Mouse (Mus musculus) neural tube, embryonic 14.5 days (tissue): ENCODE data around the gene Acsl3. TPM values are rescaled to one million over a fixed set of nuclear protein-coding genes. Genes with fewer than 3 reads are reported as not detected.

Source experiments
- ATAC-seq: fragments of 200-750 bp; cut with Nextera tagmentation; 2 replicates; pipeline ENCODE4 v1.8.0; 2017; ENCODE audit warnings: low read depth, mild to moderate bottlenecking, moderate TSS enrichment, moderate library complexity
- H3K27ac ChIP-seq: fragments of 300-500 bp; sonication (generic); 2 replicates; pipeline ENCODE4 v1.5.1; 2014; ENCODE audit warnings: low read depth, mild to moderate bottlenecking, control low read depth, low read length, moderate library complexity, mixed read lengths
- H3K27me3 ChIP-seq: fragments of 300-500 bp; sonication (generic); 2 replicates; pipeline ENCODE4 v1.6.1; 2014; ENCODE audit warnings: low read length; ENCODE audit not compliant: control insufficient read depth, insufficient read depth
- H3K36me3 ChIP-seq: fragments of 300-500 bp; sonication (generic); 2 replicates; pipeline ENCODE4 v1.6.1; 2014; ENCODE audit warnings: low read length, mixed read lengths; ENCODE audit not compliant: control insufficient read depth, insufficient read depth
- H3K4me1 ChIP-seq: fragments of 300-500 bp; sonication (generic); 2 replicates; pipeline ENCODE4 v1.6.1; 2014; ENCODE audit warnings: low read length; ENCODE audit not compliant: control insufficient read depth, insufficient read depth
- H3K4me2 ChIP-seq: fragments of 300-500 bp; sonication (generic); 2 replicates; pipeline ENCODE4 v1.6.1; 2014; ENCODE audit warnings: mild to moderate bottlenecking, low read depth, low read length, control low read depth
- H3K4me3 ChIP-seq: fragments of 300-500 bp; sonication (generic); 2 replicates; pipeline ENCODE4 v1.5.1; 2014; ENCODE audit warnings: low read depth, low read length, control low read depth, mixed read lengths
- H3K9ac ChIP-seq: fragments of 300-500 bp; sonication (generic); replicated peaks from 2 replicates; pipeline ENCODE4 v1.6.1; 2014; ENCODE audit warnings: low read depth, mild to moderate bottlenecking, control low read depth, low read length, mixed read lengths
- H3K9me3 ChIP-seq: fragments of 300-500 bp; sonication (generic); 2 replicates; pipeline ENCODE4 v1.6.1; 2016; ENCODE audit warnings: low read length; ENCODE audit not compliant: control insufficient read depth
- WGBS: fragments of 180-500 bp; shearing (Covaris S2); extraction: QIAGEN DNeasy Blood & Tissue Kit; methylation state at CpG from one replicate; pipeline ENCODE4 v1.1.7; 2014; 5-methylcytosine and 5-hydroxymethylcytosine counted together
- polyA plus RNA-seq: library from polyadenylated mRNA; unstranded; fragments of >200 nt; fragmentation: Nextera tagmentation; extraction: Ambion mirVana; gene quantifications from 2 replicates; pipeline ENCODE4 v1.2.1, GENCODE M21; 2014

Gene Acsl3
- polyA plus RNA-seq, 1 experiment from 2014 or later = 124 TPM

GRCm38 (mm10) chr1:78647317-78647885 is 10.2 kb upstream of the Acsl3 start:
- H3K27me3 ChIP-seq = no peaks in the 10 kb centered on the region
- no peak overlapping the region for H3K4me2 ChIP-seq
- WGBS = 46% methylated on average over 8 of the region's 8 CpGs
- no peak overlapping the region for H3K27ac ChIP-seq
- no peaks in the 10 kb centered on the region for H3K36me3 ChIP-seq
- no peak overlapping the region for H3K9ac ChIP-seq
- ATAC-seq = no peak
- H3K9me3 ChIP-seq = no peaks in the 10 kb centered on the region
- no peak overlapping the region for H3K4me3 ChIP-seq
- H3K4me1 ChIP-seq = no peaks in the 10 kb centered on the region

- Histone ChIP-seq H3K9me3 (no peaks in the 10 kb centered on the region), H3K36me3 (no peaks in the 10 kb centered on the region), H3K27me3 (no peaks in the 10 kb centered on the region), H3K4me2 (no peak overlapping the region), H3K27ac (no peak overlapping the region), H3K4me3 (no peak overlapping the region), H3K4me1 (no peaks in the 10 kb centered on the region), H3K9ac (no peak overlapping the region)
- ATAC-seq = no peak
- WGBS = 53% methylated on average over 6 of the region's 6 CpGs
These were observed 8.2 kb upstream of the Acsl3 start for GRCm38 (mm10) chr1:78649269-78650061.

DNA sequence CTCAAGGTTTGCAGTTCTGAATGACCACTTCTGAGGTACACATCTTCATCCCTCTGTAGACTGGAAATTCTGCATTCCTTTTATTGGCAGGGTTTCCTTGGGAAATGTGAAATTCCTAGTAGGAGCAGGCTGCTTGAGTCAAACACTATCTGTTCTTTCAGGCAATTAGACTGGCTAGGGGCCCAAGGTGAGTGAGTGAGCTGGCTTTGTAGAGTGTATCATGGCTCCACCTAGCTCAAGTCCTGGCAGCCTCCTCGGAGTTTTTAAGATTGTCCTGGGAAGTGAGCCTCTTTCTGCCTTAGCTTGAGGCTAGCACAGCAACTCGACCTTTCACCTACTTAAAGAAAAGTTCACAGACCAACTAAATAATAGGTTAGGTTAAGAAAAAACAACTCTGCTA is 1.2 kb upstream of the Acsl3 start:
- H3K4me3 ChIP-seq = no peak overlapping the region
- WGBS = 27% methylated on average over 2 of the region's 2 CpGs
- no peak overlapping the region for H3K27ac ChIP-seq

DNA sequence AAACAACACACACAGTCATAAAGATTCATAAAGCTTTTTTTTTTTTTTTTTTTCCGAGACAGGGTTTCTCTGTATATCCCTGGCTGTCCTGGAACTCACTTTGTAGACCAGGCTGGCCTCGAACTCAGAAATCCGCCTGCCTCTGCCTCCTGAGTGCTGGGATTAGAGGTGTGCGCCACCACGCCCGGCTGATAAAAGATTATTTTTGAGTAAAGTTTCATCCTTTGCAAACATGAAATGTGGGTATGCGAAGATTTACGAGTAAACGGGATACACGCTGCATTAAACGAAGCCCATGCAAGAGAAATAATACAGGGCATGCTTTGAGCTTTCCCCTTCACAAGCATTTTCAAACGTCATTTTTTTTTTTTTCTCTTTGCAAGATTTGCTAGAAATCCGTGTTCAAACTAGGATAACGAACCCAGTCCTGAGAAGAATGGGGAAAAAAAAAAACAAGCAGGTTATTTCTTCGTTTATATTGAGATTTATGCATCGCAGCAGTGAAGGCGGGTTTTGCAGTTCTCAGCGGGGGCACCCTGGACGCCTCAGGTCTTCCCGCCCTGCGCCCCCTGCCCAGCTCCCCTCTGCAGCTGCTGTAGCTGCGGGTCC is 500 bp upstream of the Acsl3 start:
- 25% methylated on average over 22 of the region's 22 CpGs for WGBS
- Histone ChIP-seq H3K9me3 (no peaks in the 10 kb centered on the region), H3K27me3 (no peaks in the 10 kb centered on the region), H3K4me2 (peak overlapping the region; percentile 90), H3K36me3 (no peaks in the 10 kb centered on the region), H3K27ac (peak overlapping the region; percentile 98), H3K4me1 (peaks cover 25% of the 10 kb centered on the region), H3K4me3 (peak overlapping the region; percentile 92), H3K9ac (peak overlapping the region; percentile 94)
- ATAC-seq = no peak

More for the DNA sequence above, 1.2 kb upstream of the Acsl3 start:
- H3K36me3 ChIP-seq = no peaks in the 10 kb centered on the region
- no peak overlapping the region for H3K9ac ChIP-seq
- no peak overlapping the region for H3K4me2 ChIP-seq
- peaks cover 25% of the 10 kb centered on the region for H3K4me1 ChIP-seq
- no peaks in the 10 kb centered on the region for H3K27me3 ChIP-seq
- no peaks in the 10 kb centered on the region for H3K9me3 ChIP-seq
- no peak for ATAC-seq

- peak overlapping the region; percentile 92 for H3K4me3 ChIP-seq
- H3K27ac ChIP-seq = peak overlapping the region; percentile 98
- no peaks in the 10 kb centered on the region for H3K9me3 ChIP-seq
- no peaks in the 10 kb centered on the region for H3K36me3 ChIP-seq
- H3K9ac ChIP-seq = peak overlapping the region; percentile 94
- no peak for ATAC-seq
- peaks cover 25% of the 10 kb centered on the region for H3K4me1 ChIP-seq
- H3K4me2 ChIP-seq = peak overlapping the region; percentile 90
- WGBS = 2% methylated on average over 20 of the region's 20 CpGs
- H3K27me3 ChIP-seq = no peaks in the 10 kb centered on the region
These were observed 1.0 kb downstream of the Acsl3 start for GRCm38 (mm10) chr1:78658441-78659269.

GRCm38 (mm10) chr1:78659270-78659823 is 1.7 kb downstream of the Acsl3 start:
- no peaks in the 10 kb centered on the region for H3K36me3 ChIP-seq
- no peaks in the 10 kb centered on the region for H3K27me3 ChIP-seq
- H3K9me3 ChIP-seq = no peaks in the 10 kb centered on the region
- peak overlapping the region; percentile 92 for H3K4me3 ChIP-seq
- 20% methylated on average over 4 of the region's 4 CpGs for WGBS
- H3K4me2 ChIP-seq = peak overlapping the region; percentile 90
- peak overlapping the region; percentile 94; the same call in 1 of the 2 replicates for H3K9ac ChIP-seq
- H3K4me1 ChIP-seq = peaks cover 25% of the 10 kb centered on the region
- no peak overlapping the region for H3K27ac ChIP-seq
- ATAC-seq = no peak

DNA sequence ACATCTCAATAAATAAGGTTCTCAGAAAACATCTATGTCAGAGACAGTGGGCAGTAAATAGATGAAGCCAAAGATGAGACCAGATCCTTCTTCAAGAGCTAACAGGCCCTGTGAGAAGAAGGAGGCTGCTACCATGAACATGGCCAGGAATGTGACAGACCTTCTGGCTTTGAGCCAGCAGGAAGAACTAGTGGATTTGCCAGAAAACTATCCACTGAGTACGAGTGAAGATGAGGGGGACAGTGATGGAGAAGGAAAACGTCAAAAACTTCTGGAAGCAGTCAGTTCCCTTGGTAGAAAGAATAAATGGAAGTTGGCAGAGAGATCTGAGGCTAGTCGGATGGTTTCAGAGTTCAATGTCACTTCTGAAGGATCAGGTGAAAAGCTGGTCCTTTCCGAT is 6.7 kb downstream of the Acsl3 start:
- peaks cover 16% of the 10 kb centered on the region; the same call in 1 of the 2 replicates for H3K36me3 ChIP-seq
- no peak overlapping the region for H3K4me2 ChIP-seq
- 90% methylated on average over 4 of the region's 4 CpGs for WGBS
- no peaks in the 10 kb centered on the region for H3K27me3 ChIP-seq
- no peak overlapping the region for H3K27ac ChIP-seq
- peaks cover 19% of the 10 kb centered on the region for H3K4me1 ChIP-seq
- H3K9ac ChIP-seq = no peak overlapping the region
- H3K4me3 ChIP-seq = no peak overlapping the region
- no peak for ATAC-seq
- H3K9me3 ChIP-seq = no peaks in the 10 kb centered on the region

- Histone ChIP-seq H3K36me3 (peaks cover 16% of the 10 kb centered on the region; the same call in 1 of the 2 replicates), H3K9me3 (no peaks in the 10 kb centered on the region), H3K9ac (no peak overlapping the region), H3K27ac (no peak overlapping the region), H3K27me3 (no peaks in the 10 kb centered on the region), H3K4me3 (no peak overlapping the region), H3K4me2 (no peak overlapping the region), H3K4me1 (peaks cover 3% of the 10 kb centered on the region)
- WGBS = 97% methylated on average over 9 of the region's 9 CpGs
- ATAC-seq = no peak
These were observed 8.4 kb downstream of the Acsl3 start for GRCm38 (mm10) chr1:78665954-78666499.
